8 mouse cellular contexts compared by ENCODE assay signal in the genomic region with DNA sequence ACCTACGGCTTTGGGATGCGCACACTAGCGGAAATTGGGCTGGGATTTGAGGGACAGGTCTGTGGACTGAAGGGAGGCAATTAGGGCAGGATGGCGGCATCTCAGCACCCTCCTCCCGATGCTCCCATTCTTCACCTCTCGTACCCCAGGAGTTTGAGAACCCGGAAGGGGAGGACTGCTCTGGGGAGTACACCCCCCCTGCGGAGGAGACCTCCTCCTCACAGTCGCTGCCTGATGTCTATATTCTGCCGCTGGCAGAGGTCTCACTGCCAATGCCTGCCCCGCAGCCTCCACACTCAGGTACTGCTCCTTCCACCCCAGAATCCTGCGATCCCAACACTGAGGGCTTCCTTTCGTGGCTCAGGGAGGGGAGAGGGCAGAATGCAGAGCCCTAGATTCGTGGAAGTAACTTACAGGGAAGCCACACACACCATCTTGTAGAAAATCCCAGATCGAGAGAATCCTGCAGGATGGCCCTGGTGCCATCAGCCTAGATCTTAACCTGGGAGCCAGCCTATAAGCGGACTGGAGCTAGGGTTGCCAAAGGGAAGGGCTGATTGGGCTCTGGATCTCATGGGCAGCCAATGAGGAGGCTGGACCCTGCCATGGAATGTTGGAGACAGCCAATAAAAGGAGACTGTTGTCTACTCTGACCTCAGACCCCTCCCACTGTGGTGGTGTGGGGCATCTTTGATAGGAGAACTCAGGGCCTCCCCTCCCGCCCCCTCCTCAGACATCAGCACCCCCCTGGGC. TPM values are rescaled to one million over a fixed set of nuclear protein-coding genes. Genes with fewer than 3 reads are reported as not detected.
DNase-seq lines count a peak whose midpoint lies in the region; ATAC-seq and TF ChIP-seq lines count a peak whose summit lies in the region.

No protein-coding gene starts in this region.

- no peaks in the 10 kb centered on the region for H3K9me3 ChIP-seq in heart, embryonic 11.5 days (replicated peaks; ENCODE audit: control insufficient read depth, low read length)
- H3K9me3 ChIP-seq in forebrain, embryonic 11.5 days (ENCODE audit: control insufficient read depth, low read length): no peaks in the 10 kb centered on the region
- no peaks in the 10 kb centered on the region for H3K9me3 ChIP-seq in neural tube, embryonic 13.5 days

- 6% methylated on average over 16 of the region's 17 CpGs for WGBS in heart, embryonic 11.5 days (ENCODE audit: insufficient replicate concordance)
- 10% methylated on average over 17 of the region's 17 CpGs for WGBS in forebrain, embryonic 11.5 days
- WGBS in neural tube, embryonic 13.5 days: 6% methylated on average over 17 of the region's 17 CpGs

- no peaks in the 10 kb centered on the region for H3K36me3 ChIP-seq in heart, embryonic 11.5 days (ENCODE audit: control insufficient read depth, insufficient read depth, low read length)
- peaks cover 15% of the 10 kb centered on the region for H3K36me3 ChIP-seq in forebrain, embryonic 11.5 days (ENCODE audit: control insufficient read depth, insufficient read depth, low read length)
- peaks cover 48% of the 10 kb centered on the region for H3K36me3 ChIP-seq in neural tube, embryonic 13.5 days

- TF ChIP-seq POLR2A in brain, embryonic 14.5 days (IDR thresholded peaks at IDR 0.05; ENCODE audit: borderline replicate concordance, extremely low read depth, insufficient read depth, insufficient read length, poor library complexity, severe bottlenecking): no peak

- H3K27ac ChIP-seq in heart, embryonic 11.5 days (ENCODE audit: low read depth, low read length): no peak overlapping the region
- H3K27ac ChIP-seq in forebrain, embryonic 11.5 days (ENCODE audit: low read depth, low read length): no peak overlapping the region
- H3K27ac ChIP-seq in neural tube, embryonic 13.5 days (replicated peaks): peak overlapping the region; percentile 98

- 0 out of 2 replicates have a peak, but pooled peaks have one; percentile 13 for ATAC-seq in heart, embryonic 11.5 days (replicated peaks; ENCODE audit: insufficient number of reproducible peaks, low FRiP score, low TSS enrichment)
- peak; percentile 11; the same call in 1 of the 2 replicates for ATAC-seq in forebrain, embryonic 11.5 days (replicated peaks; ENCODE audit: low FRiP score)
- ATAC-seq in neural tube, embryonic 13.5 days (ENCODE audit: low read depth): peak; percentile 14; the same call in 1 of the 2 replicates

- H3K4me1 ChIP-seq in heart, embryonic 11.5 days (ENCODE audit: control insufficient read depth, insufficient read depth, low read length): peaks cover 9% of the 10 kb centered on the region; the same call in 1 of the 2 replicates
- H3K4me1 ChIP-seq in forebrain, embryonic 11.5 days (replicated peaks; ENCODE audit: control insufficient read depth, insufficient read depth, low read length): peaks cover 20% of the 10 kb centered on the region
- peaks cover 43% of the 10 kb centered on the region for H3K4me1 ChIP-seq in neural tube, embryonic 13.5 days (replicated peaks)

- TF ChIP-seq CTCF in brain, embryonic 14.5 days (IDR thresholded peaks at IDR 0.05; ENCODE audit: borderline replicate concordance, extremely low read depth, insufficient read depth, insufficient read length): no peak

- peaks cover 51% of the 10 kb centered on the region for H3K27me3 ChIP-seq in heart, embryonic 11.5 days (ENCODE audit: control insufficient read depth, insufficient read depth, low read length)
- H3K27me3 ChIP-seq in forebrain, embryonic 11.5 days (ENCODE audit: control insufficient read depth, insufficient read depth, low read length): no peaks in the 10 kb centered on the region
- peaks cover 6% of the 10 kb centered on the region for H3K27me3 ChIP-seq in neural tube, embryonic 13.5 days

- DNase-seq in heart, postnatal 10 days: no peak
- DNase-seq in brain, embryonic 14.5 days (ENCODE audit: low read depth): peak; percentile 84
- peak; percentile 75 for DNase-seq in forebrain, embryonic 11.5 days (ENCODE audit: low spot score)
- DNase-seq in left cerebral cortex, postnatal 14 days (ENCODE audit: low spot score in 2 of 2): peak; percentile 70 to 85
- no peak for DNase-seq in adipocyte (ENCODE audit: low spot score)
- no peak for DNase-seq in spleen, postnatal 14 days (ENCODE audit: low spot score in 2 of 2)

- no peak overlapping the region for H3K9ac ChIP-seq in heart, embryonic 11.5 days (ENCODE audit: low read depth, low read length)
- H3K9ac ChIP-seq in forebrain, embryonic 11.5 days (ENCODE audit: low read length): peak overlapping the region; percentile 85
- peak overlapping the region; percentile 97 for H3K9ac ChIP-seq in neural tube, embryonic 13.5 days

- intact Hi-C loops in heart, postnatal 10 days (cut with DNase I): no loop called here
- intact Hi-C loops in left cerebral cortex, postnatal 14 days (cut with DNase I): no loop called here

- H3K4me3 ChIP-seq in heart, embryonic 11.5 days (ENCODE audit: low read depth, low read length): peak overlapping the region; percentile 52
- H3K4me3 ChIP-seq in forebrain, embryonic 11.5 days (ENCODE audit: low read depth, low read length): peak overlapping the region; percentile 92
- peak overlapping the region; percentile 83 for H3K4me3 ChIP-seq in neural tube, embryonic 13.5 days

- peak overlapping the region; percentile 77 for H3K4me2 ChIP-seq in heart, embryonic 11.5 days
- peak overlapping the region; percentile 88 for H3K4me2 ChIP-seq in forebrain, embryonic 11.5 days (ENCODE audit: low read depth, low read length, severe bottlenecking)
- H3K4me2 ChIP-seq in neural tube, embryonic 13.5 days: peak overlapping the region; percentile 92

RNA-seq across cellular contexts. Expression of a gene that starts 2.4 kb away (rescaled TPM):
- 0.27 and 0.33 TPM in 2 replicates for polyA plus RNA-seq in heart, embryonic 11.5 days (2014; fragmentation: Nextera tagmentation; extraction: Ambion mirVana)
- not detected for total RNA-seq in heart, postnatal 10 days (2021)
- polyA plus RNA-seq in brain, embryonic 14.5 days (2012; rRNA removed): 2.0 and 2.3 TPM in 2 replicates
- 1.4 and 1.6 TPM in 2 replicates for polyA plus RNA-seq in forebrain, embryonic 11.5 days (2014; fragmentation: Nextera tagmentation; extraction: Ambion mirVana)
- 10 to 100 TPM in 1 of 2 experiments, 1 to 10 TPM in 1; 10.0 to 13.0 TPM for total RNA-seq in left cerebral cortex, postnatal 14 days (2021)
- polyA plus RNA-seq in neural tube, embryonic 13.5 days (2015; fragmentation: Nextera tagmentation; extraction: Ambion mirVana): 4.9 and 5.2 TPM in 2 replicates

RNA-seq across cellular contexts. Expression of a gene that starts 3.3 kb away (rescaled TPM):
- 0.41 and 1.1 TPM in 2 replicates for polyA plus RNA-seq in heart, embryonic 11.5 days (2014; fragmentation: Nextera tagmentation; extraction: Ambion mirVana)
- under 1 TPM; 0.22 to 0.30 TPM for total RNA-seq in heart, postnatal 10 days (2021)
- 328 and 336 TPM in 2 replicates for polyA plus RNA-seq in brain, embryonic 14.5 days (2012; rRNA removed)
- polyA plus RNA-seq in forebrain, embryonic 11.5 days (2014; fragmentation: Nextera tagmentation; extraction: Ambion mirVana): 5.2 and 6.6 TPM in 2 replicates
- 100 to 1,000 TPM; 261 to 275 TPM for total RNA-seq in left cerebral cortex, postnatal 14 days (2021)
- 17.2 and 17.4 TPM in 2 replicates for polyA plus RNA-seq in neural tube, embryonic 13.5 days (2015; fragmentation: Nextera tagmentation; extraction: Ambion mirVana)

RNA-seq across cellular contexts. Expression of a gene that starts 27.5 kb away (rescaled TPM):
- polyA plus RNA-seq in heart, embryonic 11.5 days (2014; fragmentation: Nextera tagmentation; extraction: Ambion mirVana): 89.7 and 104 TPM in 2 replicates
- total RNA-seq in heart, postnatal 10 days (2021): 10 to 100 TPM; 91.1 to 95.1 TPM
- polyA plus RNA-seq in brain, embryonic 14.5 days (2012; rRNA removed): 246 and 277 TPM in 2 replicates
- polyA plus RNA-seq in forebrain, embryonic 11.5 days (2014; fragmentation: Nextera tagmentation; extraction: Ambion mirVana): 194 and 207 TPM in 2 replicates
- 100 to 1,000 TPM; 227 to 229 TPM for total RNA-seq in left cerebral cortex, postnatal 14 days (2021)
- polyA plus RNA-seq in neural tube, embryonic 13.5 days (2015; fragmentation: Nextera tagmentation; extraction: Ambion mirVana): 292 and 303 TPM in 2 replicates

RNA-seq across cellular contexts. Expression of a gene that starts 37.7 kb away (rescaled TPM):
- polyA plus RNA-seq in heart, embryonic 11.5 days (2014; fragmentation: Nextera tagmentation; extraction: Ambion mirVana): 0.39 and 1.0 TPM in 2 replicates
- under 1 TPM; 0.69 to 0.74 TPM for total RNA-seq in heart, postnatal 10 days (2021)
- polyA plus RNA-seq in brain, embryonic 14.5 days (2012; rRNA removed): 1.3 and 1.9 TPM in 2 replicates
- polyA plus RNA-seq in forebrain, embryonic 11.5 days (2014; fragmentation: Nextera tagmentation; extraction: Ambion mirVana): 0.37 and 0.45 TPM in 2 replicates
- 1 to 10 TPM; 1.8 to 1.9 TPM for total RNA-seq in left cerebral cortex, postnatal 14 days (2021)
- polyA plus RNA-seq in neural tube, embryonic 13.5 days (2015; fragmentation: Nextera tagmentation; extraction: Ambion mirVana): 0.85 and 0.93 TPM in 2 replicates

RNA-seq across cellular contexts. Expression of a gene that starts 43.9 kb away (rescaled TPM):
- polyA plus RNA-seq in heart, embryonic 11.5 days (2014; fragmentation: Nextera tagmentation; extraction: Ambion mirVana): 48.7 and 49.8 TPM in 2 replicates
- 10 to 100 TPM; 14.6 to 17.1 TPM for total RNA-seq in heart, postnatal 10 days (2021)
- 23.4 and 25.5 TPM in 2 replicates for polyA plus RNA-seq in brain, embryonic 14.5 days (2012; rRNA removed)
- polyA plus RNA-seq in forebrain, embryonic 11.5 days (2014; fragmentation: Nextera tagmentation; extraction: Ambion mirVana): 84.8 and 88.2 TPM in 2 replicates
- total RNA-seq in left cerebral cortex, postnatal 14 days (2021): 10 to 100 TPM; 21.0 to 22.2 TPM
- polyA plus RNA-seq in neural tube, embryonic 13.5 days (2015; fragmentation: Nextera tagmentation; extraction: Ambion mirVana): 34.6 and 37.2 TPM in 2 replicates

Comparison
In these comparisons a context has a peak if more than half of its experiments do, and no peak if none do; other contexts are left out.
1. DNase-seq: peak in brain, embryonic 14.5 days (single experiment), forebrain, embryonic 11.5 days (single experiment) and left cerebral cortex, postnatal 14 days (2 of 2); none in heart, postnatal 10 days (0 of 2), adipocyte (single experiment) and spleen, postnatal 14 days (0 of 2).
2. RNA of a gene that starts 3.3 kb away (polyA plus RNA-seq): 328 to 336 TPM in brain, embryonic 14.5 days; 17.2 to 17.4 TPM in neural tube, embryonic 13.5 days, 5.2 to 6.6 TPM in forebrain, embryonic 11.5 days and 0.41 to 1.1 TPM in heart, embryonic 11.5 days; every median in the first group is over 10 times any median in the second.
3. Peak in every context shown above with its lines, with median percentiles within 50 percentile points of each other: ATAC-seq, H3K4me2 ChIP-seq and H3K4me3 ChIP-seq.